Mouse (Mus musculus): ENCODE results near the gene Cd164.

Gene Cd164

GRCm38 (mm10) chr10:41500941-41501340 lies 18.3 kb upstream of the Cd164 start:
- peak in 1 of 2 experiments; percentile 46 for DNase-seq (ENCODE audit: low spot score in 2 of 2)

DNA sequence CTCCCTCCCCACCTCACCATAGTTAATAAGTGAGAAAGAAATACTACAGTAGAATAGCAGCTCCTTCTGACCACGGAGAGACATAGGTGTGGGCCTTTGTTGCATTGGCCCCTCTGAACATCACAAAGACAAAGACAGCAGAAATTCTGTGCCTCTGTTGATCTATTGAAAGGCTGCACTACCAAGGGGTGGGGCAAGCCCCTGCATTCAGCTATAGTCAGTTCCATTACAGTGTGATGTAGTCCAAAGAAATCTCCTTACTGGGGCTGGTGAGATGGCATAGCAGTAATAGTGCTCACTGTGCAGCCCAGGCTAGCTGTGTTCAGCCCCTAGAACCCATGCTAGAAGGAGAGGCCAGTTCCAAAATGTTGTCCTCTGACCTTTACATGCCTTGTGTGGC lies 14.2 kb upstream of the Cd164 start:
- DNase-seq (ENCODE audit: low spot score in 2 of 2), result no peak

DNA sequence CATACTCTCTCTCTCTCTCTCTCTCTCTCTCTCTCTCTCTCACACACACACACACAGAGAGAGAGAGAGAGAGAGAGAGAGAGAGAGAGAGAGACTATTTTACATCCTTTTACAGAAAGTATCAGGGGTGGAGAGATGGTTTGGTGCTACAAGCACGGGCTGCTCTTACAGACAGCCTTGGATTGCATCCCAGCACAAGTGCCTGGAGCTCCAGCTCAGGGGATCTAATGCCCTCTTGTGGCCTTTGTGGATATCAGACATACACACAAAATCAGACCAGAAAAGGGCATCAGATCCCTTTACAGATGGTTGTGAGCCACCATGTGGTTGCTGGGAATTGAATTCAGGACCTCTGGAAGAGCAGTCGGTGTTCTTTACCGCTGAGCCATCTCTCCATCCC lies 13.8 kb upstream of the Cd164 start:
- DNase-seq (ENCODE audit: low spot score in 2 of 2), result peak; percentile 42 to 52

DNA sequence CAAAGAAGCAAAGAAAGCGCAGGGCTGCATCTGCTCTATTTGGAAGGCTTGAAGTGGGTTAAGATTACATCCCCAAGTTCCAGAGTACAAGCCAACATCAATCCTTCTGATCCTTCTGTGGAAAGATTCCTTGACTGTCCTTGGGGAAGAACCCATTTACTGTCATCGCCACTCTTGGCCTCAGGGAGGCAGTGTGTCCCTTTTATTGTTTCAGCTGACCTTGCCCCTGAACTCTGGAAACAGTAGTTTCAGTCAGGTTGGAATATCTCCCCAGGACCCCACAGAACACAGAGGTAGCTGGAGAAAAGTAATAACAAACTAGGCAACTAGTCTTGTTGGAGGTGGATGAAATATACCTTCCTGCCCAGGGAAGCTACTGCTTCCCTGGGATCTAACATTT lies 10.1 kb upstream of the Cd164 start:
- no peak for DNase-seq (ENCODE audit: low spot score in 2 of 2)

- no peak for DNase-seq (ENCODE audit: low spot score in 2 of 2)
Observed at GRCm38 (mm10) chr10:41514301-41514700, 4.9 kb upstream of the Cd164 start.

GRCm38 (mm10) chr10:41514921-41515320 lies 4.3 kb upstream of the Cd164 start:
- DNase-seq (ENCODE audit: low spot score in 2 of 2), result no peak

DNA sequence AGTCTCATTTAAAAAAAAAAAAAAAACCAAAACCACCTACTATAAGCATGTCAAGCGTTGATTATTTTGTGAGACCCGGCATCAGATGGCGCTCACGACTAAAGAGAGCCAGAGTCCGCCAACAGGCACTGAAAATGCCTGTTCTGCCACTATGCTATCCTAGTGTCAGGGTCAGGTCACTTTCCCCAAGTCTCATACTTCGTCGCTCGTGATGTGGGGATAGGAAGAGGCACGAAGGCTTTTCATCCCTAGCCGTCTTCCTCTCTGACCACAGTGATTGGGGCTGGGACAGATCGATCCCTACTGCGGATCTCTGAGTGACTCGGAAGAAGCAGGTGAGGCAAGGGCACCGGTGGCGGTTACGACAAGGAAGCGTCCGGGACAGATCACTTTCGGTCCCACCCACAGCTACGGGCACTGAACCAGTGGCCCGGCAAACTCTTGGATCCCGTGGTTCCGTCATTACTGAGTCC lies 670 bp upstream of the Cd164 start:
- peak; percentile 49 to 50 for DNase-seq (ENCODE audit: low spot score in 2 of 2)

- DNase-seq (ENCODE audit: low spot score in 2 of 2), result peak; percentile 18 to 42
Observed at GRCm38 (mm10) chr10:41519640-41520409, 611 bp downstream of the Cd164 start.

DNA sequence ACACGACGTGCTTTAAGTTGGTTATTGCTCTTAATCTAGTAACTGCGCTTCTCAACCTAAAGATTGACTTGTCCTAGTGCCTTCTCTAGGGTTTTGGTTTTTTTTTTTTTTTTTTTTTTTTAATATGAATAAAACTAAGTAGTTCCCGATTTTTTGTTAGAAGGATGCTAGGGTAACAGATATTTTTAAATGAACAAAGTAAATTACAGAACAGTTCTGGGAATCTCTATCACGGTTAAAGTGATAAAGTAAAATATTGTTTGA lies 1.1 kb downstream of the Cd164 start:
- no peak for DNase-seq (ENCODE audit: low spot score in 2 of 2)

DNA sequence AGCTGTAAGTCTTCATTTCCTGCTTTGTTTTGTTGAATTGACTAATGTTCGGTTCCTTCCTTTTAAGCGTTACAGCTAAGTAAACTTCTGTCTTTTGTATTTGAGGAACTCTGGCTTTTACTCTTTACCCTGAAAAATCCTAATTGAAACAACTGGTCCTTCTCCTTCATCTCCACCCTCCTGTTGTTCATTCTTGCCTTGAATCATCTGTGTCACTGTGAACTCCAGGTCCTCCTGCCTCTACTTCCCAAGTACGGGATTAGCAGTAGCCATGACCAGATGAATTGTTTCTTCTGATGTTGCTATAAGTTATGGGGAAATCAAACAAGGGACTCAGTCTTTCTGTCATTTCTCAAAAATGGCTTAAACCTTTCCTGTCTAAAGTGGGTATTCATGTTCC lies 4.2 kb downstream of the Cd164 start:
- DNase-seq (ENCODE audit: low spot score in 2 of 2), result no peak

GRCm38 (mm10) chr10:41525696-41526095 lies 6.5 kb downstream of the Cd164 start:
- no peak for DNase-seq (ENCODE audit: low spot score in 2 of 2)

DNA sequence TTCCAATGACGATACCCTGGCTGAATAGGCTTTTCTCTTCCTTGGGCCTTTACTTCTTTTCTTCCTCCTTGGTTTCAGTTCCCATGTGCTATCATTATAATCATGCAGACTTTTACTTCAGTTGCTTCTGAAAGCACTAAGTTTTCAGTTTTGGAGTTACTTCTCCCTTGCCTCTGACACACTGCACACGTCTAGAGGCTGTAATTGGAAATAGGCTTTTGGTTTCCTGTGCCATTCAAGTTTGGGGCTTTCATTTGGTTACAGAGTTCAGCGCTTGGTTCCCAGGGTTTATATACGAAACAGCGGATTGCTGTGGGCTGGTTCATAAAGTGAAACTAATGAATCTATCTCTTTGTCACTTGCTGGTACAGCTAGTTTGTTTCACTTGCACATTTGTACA lies 10.8 kb downstream of the Cd164 start:
- no peak for DNase-seq (ENCODE audit: low spot score in 2 of 2)

DNA sequence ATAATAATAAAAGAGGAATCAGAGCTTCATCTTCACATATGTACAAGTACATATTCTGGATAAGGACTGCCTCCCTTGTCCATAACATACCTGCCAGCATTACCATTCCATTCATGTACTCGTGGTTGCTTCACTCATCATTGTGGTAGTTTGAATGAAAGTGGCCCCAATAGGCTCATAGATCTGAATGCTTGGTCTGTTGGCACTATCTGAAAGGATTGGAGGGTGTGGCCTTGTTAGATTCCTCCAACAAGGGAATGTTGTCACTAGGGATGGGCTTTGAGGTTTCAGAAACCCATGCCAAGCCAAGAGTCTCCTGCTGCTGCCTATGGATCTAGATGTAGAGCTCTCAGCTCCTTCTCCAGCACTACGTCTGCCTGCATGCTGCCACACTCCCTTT lies 16.8 kb downstream of the Cd164 start:
- no peak for DNase-seq (ENCODE audit: low spot score in 2 of 2)

- DNase-seq (ENCODE audit: low spot score in 2 of 2), result no peak
Observed at GRCm38 (mm10) chr10:41536714-41537113, 17.5 kb downstream of the Cd164 start.

DNA sequence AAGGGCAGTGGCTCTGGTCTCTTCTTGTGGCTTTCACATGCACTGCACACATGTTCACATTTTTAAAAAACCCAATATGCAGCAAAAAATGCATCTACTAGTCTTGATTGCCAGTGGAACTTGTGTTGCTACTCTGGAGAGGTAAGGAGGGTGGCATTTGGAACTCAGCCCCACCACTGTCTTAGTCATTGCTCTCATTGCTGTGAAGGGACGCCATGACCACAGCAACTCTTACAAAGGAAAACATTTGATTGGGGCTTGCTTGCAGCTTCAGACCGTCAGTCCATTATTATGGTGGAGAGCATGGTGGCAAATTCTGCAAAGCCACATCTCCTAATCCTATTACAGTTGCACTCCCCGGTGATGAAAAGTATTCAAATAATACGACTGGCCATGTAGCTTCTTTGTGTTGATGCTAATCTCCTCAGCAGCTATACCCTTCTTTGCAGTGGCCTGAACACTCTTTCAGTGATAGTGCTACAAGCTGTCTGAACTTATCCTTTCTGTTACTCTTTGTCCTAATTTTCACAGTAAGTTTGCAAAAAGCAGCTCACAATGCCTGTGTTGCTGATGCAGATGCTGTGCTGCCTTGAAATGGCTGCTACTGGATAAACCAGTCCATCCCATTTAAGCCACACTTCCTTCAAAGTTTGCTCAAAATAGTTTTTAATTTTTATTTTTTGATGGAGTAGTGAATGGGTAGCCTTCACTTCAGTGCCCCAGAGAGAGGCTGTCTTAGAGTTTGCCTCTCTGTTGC lies 18.2 kb downstream of the Cd164 start:
- DNase-seq (ENCODE audit: low spot score in 2 of 2), result no peak

DNA sequence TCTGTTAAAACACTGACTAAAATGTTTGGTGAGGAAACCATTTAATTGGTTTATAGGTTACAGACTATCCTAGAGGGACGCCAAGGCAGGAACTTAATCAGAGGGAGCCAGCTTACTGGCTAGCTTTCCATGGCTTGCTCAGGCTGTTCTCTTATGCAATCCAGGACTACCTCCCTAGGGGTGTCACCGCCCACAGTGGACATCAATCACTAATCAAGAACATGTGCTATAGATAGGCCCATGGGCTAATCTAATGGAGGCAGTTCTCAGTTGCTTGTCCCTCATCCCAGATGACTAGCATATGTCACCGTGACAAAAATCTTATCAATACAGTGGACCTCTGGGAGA lies 18.7 kb downstream of the Cd164 start:
- DNase-seq (ENCODE audit: low spot score in 2 of 2), result no peak

GRCm38 (mm10) chr10:41538986-41539385 lies 19.8 kb downstream of the Cd164 start:
- DNase-seq (ENCODE audit: low spot score in 2 of 2), result no peak

GRCm38 (mm10) chr10:41542057-41542456 lies 22.8 kb downstream of the Cd164 start:
- DNase-seq (ENCODE audit: low spot score in 2 of 2), result no peak

DNA sequence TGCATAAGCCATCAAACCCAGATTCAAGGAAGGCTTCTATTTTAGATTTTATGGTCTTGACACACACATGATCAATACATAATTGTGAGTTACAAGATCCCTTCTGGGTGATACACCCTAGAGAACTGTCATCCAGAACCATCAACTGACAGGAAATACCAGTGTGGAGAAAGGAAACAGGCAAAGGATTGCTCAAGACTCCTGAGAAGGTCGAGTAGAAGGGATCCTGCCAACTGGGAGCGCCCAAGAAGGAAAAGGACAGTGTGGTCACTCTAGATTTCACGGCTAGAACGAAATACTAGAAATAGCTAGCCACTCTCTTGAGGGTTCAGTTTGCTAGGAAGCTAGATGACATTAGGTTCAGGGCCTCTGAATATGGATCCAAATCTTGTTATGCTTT lies 24.2 kb downstream of the Cd164 start:
- no peak for DNase-seq (ENCODE audit: low spot score in 2 of 2)

DNA sequence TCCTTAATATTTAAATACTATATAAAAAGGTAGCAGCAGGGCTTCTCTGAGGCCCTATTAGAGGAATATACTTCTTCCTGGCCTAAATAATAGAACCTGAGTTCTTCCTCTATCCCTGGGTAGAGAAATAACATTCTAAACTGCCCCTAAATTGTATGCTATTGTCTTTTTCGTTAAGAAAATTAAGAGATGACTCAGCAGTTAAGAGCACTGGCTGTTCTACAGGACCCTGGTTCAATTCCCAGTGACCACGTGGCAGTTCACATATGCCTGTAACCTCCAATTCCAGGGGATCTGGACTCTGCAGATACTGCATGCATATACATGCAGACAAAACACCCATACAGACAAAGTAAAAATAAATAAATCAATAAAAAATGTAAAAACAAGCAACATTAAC lies 24.6 kb downstream of the Cd164 start:
- no peak for DNase-seq (ENCODE audit: low spot score in 2 of 2)

DNA sequence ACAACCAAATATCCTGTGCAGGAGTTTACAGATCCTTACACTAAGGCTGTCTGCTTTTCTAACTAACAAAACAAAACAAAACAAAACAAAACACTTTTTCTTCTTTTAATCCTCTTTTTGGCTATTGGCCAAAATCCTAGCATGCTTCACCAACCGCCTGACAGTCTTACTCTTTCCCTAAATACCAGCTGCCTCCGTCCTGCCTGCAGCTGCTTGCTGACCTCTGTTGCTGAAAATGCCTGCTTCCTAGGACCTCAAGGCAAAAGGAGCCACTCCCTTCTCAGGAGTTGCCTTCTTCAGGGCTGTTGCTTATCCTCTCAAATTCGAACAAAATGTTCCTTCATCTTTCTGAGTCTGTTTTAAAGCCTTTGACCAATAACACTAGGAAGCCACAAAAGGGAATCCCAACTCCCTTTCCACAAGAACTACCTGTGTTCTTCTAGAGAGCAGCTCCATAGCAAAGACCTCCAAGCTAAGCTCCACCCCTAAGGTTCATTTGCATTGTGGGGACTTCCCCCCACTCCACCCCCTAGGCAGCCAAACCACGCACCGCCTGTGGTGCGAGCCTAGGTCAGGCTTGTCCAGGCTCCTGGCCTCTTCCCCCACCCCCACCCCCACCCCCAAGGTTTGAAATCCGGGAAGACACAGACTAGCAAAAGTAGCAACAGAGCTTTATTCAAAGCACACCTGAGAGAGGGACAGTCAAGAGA lies 25.4 kb downstream of the Cd164 start:
- DNase-seq (ENCODE audit: low spot score in 2 of 2), result no peak

- DNase-seq (ENCODE audit: low spot score in 2 of 2), result no peak
Observed at GRCm38 (mm10) chr10:41545224-41545755, 26.1 kb downstream of the Cd164 start.
